Mouse (Mus musculus): ENCODE measurements at regions not wholly inside any gene's neighbourhood (a gene's known extent, or its start where the extent isn't known, plus 50 kb on each side); places are given as distances from the start of the nearest gene placed in this dataset.
"Not testable (repeated sequence)": the region's sequence is repeated elsewhere in the genome, so short reads cannot be mapped to it uniquely, and the experiment has no call there.

- Histone ChIP-seq H3K4me1 (ENCODE audit: control insufficient read depth, insufficient read depth, low read length) (peaks cover 7% of the 10 kb centered on the region), H3K9ac (ENCODE audit: low read length) (no peak overlapping the region), H3K27ac (ENCODE audit: low read depth, low read length) (no peak overlapping the region), H3K4me3 (ENCODE audit: low read depth, low read length) (no peak overlapping the region), H3K9me3 (ENCODE audit: control insufficient read depth, low read length) (no peaks in the 10 kb centered on the region), H3K4me2 (no peak overlapping the region), H3K36me3 (ENCODE audit: control insufficient read depth, insufficient read depth, low read length) (no peaks in the 10 kb centered on the region), H3K27me3 (ENCODE audit: control insufficient read depth, insufficient read depth, low read length) (no peaks in the 10 kb centered on the region)
- ATAC-seq (ENCODE audit: low FRiP score) (no peak), DNase-seq (ENCODE audit: low spot score, missing footprints) (no peak)
- 88% methylated on average over 13 of the region's 13 CpGs for WGBS
Observed at GRCm38 (mm10) chr3:21951446-21952285, 124.8 kb upstream of the Tbl1xr1 start.

GRCm38 (mm10) chr3:21952695-21953415 is 123.6 kb upstream of the Tbl1xr1 start:
- no peak for ATAC-seq (ENCODE audit: low FRiP score)
- H3K27ac ChIP-seq (ENCODE audit: low read depth, low read length) = no peak overlapping the region

GRCm38 (mm10) chr3:21953416-21953810 is 123.0 kb upstream of the Tbl1xr1 start:
- H3K4me3 ChIP-seq (ENCODE audit: low read depth, low read length) = no peak overlapping the region
- H3K4me2 ChIP-seq = no peak overlapping the region
- no peaks in the 10 kb centered on the region for H3K36me3 ChIP-seq (ENCODE audit: control insufficient read depth, insufficient read depth, low read length)
- H3K4me1 ChIP-seq (ENCODE audit: control insufficient read depth, insufficient read depth, low read length) = peaks cover 3% of the 10 kb centered on the region; the same call in 1 of the 2 replicates
- WGBS = 92% methylated on average over 6 of the region's 6 CpGs
- H3K9ac ChIP-seq (ENCODE audit: low read length) = no peak overlapping the region
- H3K9me3 ChIP-seq (ENCODE audit: control insufficient read depth, low read length) = no peaks in the 10 kb centered on the region
- H3K27ac ChIP-seq (ENCODE audit: low read depth, low read length) = no peak overlapping the region
- no peak for ATAC-seq (ENCODE audit: low FRiP score)
- no peak for DNase-seq (ENCODE audit: low spot score, missing footprints)
- no peaks in the 10 kb centered on the region for H3K27me3 ChIP-seq (ENCODE audit: control insufficient read depth, insufficient read depth, low read length)

More at GRCm38 (mm10) chr3:21952695-21953415, 123.6 kb upstream of the Tbl1xr1 start:
- no peak for DNase-seq (ENCODE audit: low spot score, missing footprints)
- H3K9ac ChIP-seq (ENCODE audit: low read length) = no peak overlapping the region
- H3K4me2 ChIP-seq = no peak overlapping the region
- no peaks in the 10 kb centered on the region for H3K9me3 ChIP-seq (ENCODE audit: control insufficient read depth, low read length)
- 67% methylated on average over 8 of the region's 8 CpGs for WGBS
- H3K4me3 ChIP-seq (ENCODE audit: low read depth, low read length) = no peak overlapping the region
- H3K36me3 ChIP-seq (ENCODE audit: control insufficient read depth, insufficient read depth, low read length) = no peaks in the 10 kb centered on the region
- H3K4me1 ChIP-seq (ENCODE audit: control insufficient read depth, insufficient read depth, low read length) = peaks cover 7% of the 10 kb centered on the region
- H3K27me3 ChIP-seq (ENCODE audit: control insufficient read depth, insufficient read depth, low read length) = no peaks in the 10 kb centered on the region

GRCm38 (mm10) chr3:21955681-21956080 is 120.8 kb upstream of the Tbl1xr1 start:
- Histone ChIP-seq H3K27me3 (ENCODE audit: control insufficient read depth, insufficient read depth, low read length) (no peaks in the 10 kb centered on the region), H3K4me3 (ENCODE audit: low read depth, low read length) (no peak overlapping the region), H3K9ac (ENCODE audit: low read length) (no peak overlapping the region), H3K4me2 (no peak overlapping the region), H3K36me3 (ENCODE audit: control insufficient read depth, insufficient read depth, low read length) (no peaks in the 10 kb centered on the region), H3K4me1 (ENCODE audit: control insufficient read depth, insufficient read depth, low read length) (peaks cover 3% of the 10 kb centered on the region; the same call in 1 of the 2 replicates), H3K9me3 (ENCODE audit: control insufficient read depth, low read length) (no peaks in the 10 kb centered on the region), H3K27ac (ENCODE audit: low read depth, low read length) (no peak overlapping the region)
- 64% methylated on average over 2 of the region's 2 CpGs for WGBS
- ATAC-seq (ENCODE audit: low FRiP score) (no peak), DNase-seq (ENCODE audit: low spot score, missing footprints) (no peak)

GRCm38 (mm10) chr3:21957105-21957504 is 119.3 kb upstream of the Tbl1xr1 start:
- DNase-seq (ENCODE audit: low spot score, missing footprints); H3K4me2 ChIP-seq; ATAC-seq (ENCODE audit: low FRiP score); H3K27ac ChIP-seq (ENCODE audit: low read depth, low read length); H3K9me3 ChIP-seq (ENCODE audit: control insufficient read depth, low read length); H3K36me3 ChIP-seq (ENCODE audit: control insufficient read depth, insufficient read depth, low read length); H3K4me3 ChIP-seq (ENCODE audit: low read depth, low read length); H3K4me1 ChIP-seq (ENCODE audit: control insufficient read depth, insufficient read depth, low read length); H3K27me3 ChIP-seq (ENCODE audit: control insufficient read depth, insufficient read depth, low read length); H3K9ac ChIP-seq (ENCODE audit: low read length): not testable (repeated sequence)
- 66% methylated on average over 6 of the region's 6 CpGs for WGBS

- H3K4me1 ChIP-seq (ENCODE audit: control insufficient read depth, insufficient read depth, low read length) = peaks cover 9% of the 10 kb centered on the region
- H3K4me2 ChIP-seq = no peak overlapping the region
- H3K27me3 ChIP-seq (ENCODE audit: control insufficient read depth, insufficient read depth, low read length) = no peaks in the 10 kb centered on the region
- no peak overlapping the region for H3K27ac ChIP-seq (ENCODE audit: low read depth, low read length)
- H3K9ac ChIP-seq (ENCODE audit: low read length) = no peak overlapping the region
- ATAC-seq (ENCODE audit: low FRiP score) (no peak), DNase-seq (ENCODE audit: low spot score, missing footprints) (no peak)
- H3K9me3 ChIP-seq (ENCODE audit: control insufficient read depth, low read length) = no peaks in the 10 kb centered on the region
- no peaks in the 10 kb centered on the region for H3K36me3 ChIP-seq (ENCODE audit: control insufficient read depth, insufficient read depth, low read length)
- WGBS = 89% methylated on average over 6 of the region's 6 CpGs
- no peak overlapping the region for H3K4me3 ChIP-seq (ENCODE audit: low read depth, low read length)
Observed at GRCm38 (mm10) chr3:21958595-21959286, 117.7 kb upstream of the Tbl1xr1 start.

GRCm38 (mm10) chr3:21961091-21961490 is 115.4 kb upstream of the Tbl1xr1 start:
- DNase-seq (ENCODE audit: low spot score, missing footprints) (no peak), ATAC-seq (ENCODE audit: low FRiP score) (no peak)
- Histone ChIP-seq H3K9me3 (ENCODE audit: control insufficient read depth, low read length) (no peaks in the 10 kb centered on the region), H3K36me3 (ENCODE audit: control insufficient read depth, insufficient read depth, low read length) (no peaks in the 10 kb centered on the region), H3K4me2 (no peak overlapping the region), H3K4me1 (ENCODE audit: control insufficient read depth, insufficient read depth, low read length) (peaks cover 9% of the 10 kb centered on the region), H3K27ac (ENCODE audit: low read depth, low read length) (no peak overlapping the region), H3K27me3 (ENCODE audit: control insufficient read depth, insufficient read depth, low read length) (no peaks in the 10 kb centered on the region), H3K4me3 (ENCODE audit: low read depth, low read length) (no peak overlapping the region), H3K9ac (ENCODE audit: low read length) (no peak overlapping the region)
- 74% methylated on average over 6 of the region's 6 CpGs for WGBS

GRCm38 (mm10) chr3:21961746-21962145 is 114.7 kb upstream of the Tbl1xr1 start:
- H3K9ac ChIP-seq (ENCODE audit: low read length) = no peak overlapping the region
- H3K36me3 ChIP-seq (ENCODE audit: control insufficient read depth, insufficient read depth, low read length) = no peaks in the 10 kb centered on the region
- H3K27me3 ChIP-seq (ENCODE audit: control insufficient read depth, insufficient read depth, low read length) = no peaks in the 10 kb centered on the region
- no peaks in the 10 kb centered on the region for H3K9me3 ChIP-seq (ENCODE audit: control insufficient read depth, low read length)
- H3K4me2 ChIP-seq = no peak overlapping the region
- H3K4me1 ChIP-seq (ENCODE audit: control insufficient read depth, insufficient read depth, low read length) = peaks cover 9% of the 10 kb centered on the region
- ATAC-seq (ENCODE audit: low FRiP score) = no peak
- WGBS = 88% methylated on average over 5 of the region's 5 CpGs
- H3K4me3 ChIP-seq (ENCODE audit: low read depth, low read length) = no peak overlapping the region
- no peak for DNase-seq (ENCODE audit: low spot score, missing footprints)
- no peak overlapping the region for H3K27ac ChIP-seq (ENCODE audit: low read depth, low read length)

- Histone ChIP-seq H3K4me3 (ENCODE audit: low read depth, low read length) (no peak overlapping the region), H3K27ac (ENCODE audit: low read depth, low read length) (no peak overlapping the region), H3K27me3 (ENCODE audit: control insufficient read depth, insufficient read depth, low read length) (no peaks in the 10 kb centered on the region), H3K9ac (ENCODE audit: low read length) (no peak overlapping the region), H3K9me3 (ENCODE audit: control insufficient read depth, low read length) (no peaks in the 10 kb centered on the region), H3K4me2 (no peak overlapping the region), H3K36me3 (ENCODE audit: control insufficient read depth, insufficient read depth, low read length) (no peaks in the 10 kb centered on the region), H3K4me1 (ENCODE audit: control insufficient read depth, insufficient read depth, low read length) (peaks cover 9% of the 10 kb centered on the region)
- ATAC-seq (ENCODE audit: low FRiP score) (no peak), DNase-seq (ENCODE audit: low spot score, missing footprints) (no peak)
- WGBS = 43% methylated on average over 7 of the region's 7 CpGs
Observed at GRCm38 (mm10) chr3:21962360-21962782, 114.1 kb upstream of the Tbl1xr1 start.
